Mouse (Mus musculus) neural tube, embryonic 12.5 days (tissue): ENCODE data around the gene Hmcn2. TPM values are rescaled to one million over a fixed set of nuclear protein-coding genes. Genes with fewer than 3 reads are reported as not detected.
A peak's percentile ranks its signal among the peaks of the same experiment; 100 is the strongest.

ENCODE experiments used
- ATAC-seq: fragments of 200-750 bp; cut with Nextera tagmentation; 2 replicates; pipeline ENCODE4 v1.8.0; 2017; ENCODE audit warnings: low read depth, mild to moderate bottlenecking, moderate TSS enrichment, moderate library complexity; ENCODE audit not compliant: low FRiP score
- H3K27ac ChIP-seq: fragments of 300-500 bp; sonication (generic); 2 replicates; pipeline ENCODE4 v1.5.1; 2016
- H3K27me3 ChIP-seq: fragments of 300-500 bp; sonication (generic); replicated peaks from 2 replicates; pipeline ENCODE4 v1.6.1; 2016; ENCODE audit warnings: mild to moderate bottlenecking
- H3K36me3 ChIP-seq: fragments of 300-500 bp; sonication (generic); 2 replicates; pipeline ENCODE4 v1.6.1; 2016; ENCODE audit warnings: mild to moderate bottlenecking
- H3K4me1 ChIP-seq: fragments of 300-500 bp; sonication (generic); 2 replicates; pipeline ENCODE4 v1.6.1; 2016
- H3K4me2 ChIP-seq: fragments of 300-500 bp; sonication (generic); replicated peaks from 2 replicates; pipeline ENCODE4 v1.6.1; 2016; ENCODE audit warnings: mild to moderate bottlenecking
- H3K4me3 ChIP-seq: fragments of 300-500 bp; sonication (generic); 2 replicates; pipeline ENCODE4 v1.5.1; 2016
- H3K9ac ChIP-seq: fragments of 300-500 bp; sonication (generic); 2 replicates; pipeline ENCODE4 v1.6.1; 2016; ENCODE audit warnings: mild to moderate bottlenecking
- H3K9me3 ChIP-seq: fragments of 300-500 bp; sonication (generic); 2 replicates; pipeline ENCODE4 v1.6.1; 2016; ENCODE audit warnings: mild to moderate bottlenecking
- WGBS: fragments of 180-500 bp; shearing (Covaris S2); methylation state at CpG from one replicate; pipeline ENCODE4 v1.1.7; 2016; 5-methylcytosine and 5-hydroxymethylcytosine counted together
- polyA plus RNA-seq: library from polyadenylated mRNA; unstranded; fragments of >200 nt; fragmentation: Nextera tagmentation; extraction: Ambion mirVana; gene quantifications from 2 replicates; pipeline ENCODE4 v1.2.1, GENCODE M21; 2016

The Hmcn2 gene
- polyA plus RNA-seq, 1 experiment from 2014 or later = 0.15 TPM

GRCm38 (mm10) chr2:31359316-31359715, 45.1 kb downstream of the Hmcn2 start:
- ATAC-seq = no peak
- no peak overlapping the region for H3K4me2 ChIP-seq
- H3K9ac ChIP-seq = no peak overlapping the region
- no peak overlapping the region for H3K27ac ChIP-seq
- H3K4me3 ChIP-seq = no peak overlapping the region
- WGBS = 82% methylated on average over 7 of the region's 7 CpGs
- no peaks in the 10 kb centered on the region for H3K27me3 ChIP-seq
- no peaks in the 10 kb centered on the region for H3K36me3 ChIP-seq
- no peaks in the 10 kb centered on the region for H3K9me3 ChIP-seq
- H3K4me1 ChIP-seq = no peaks in the 10 kb centered on the region

DNA sequence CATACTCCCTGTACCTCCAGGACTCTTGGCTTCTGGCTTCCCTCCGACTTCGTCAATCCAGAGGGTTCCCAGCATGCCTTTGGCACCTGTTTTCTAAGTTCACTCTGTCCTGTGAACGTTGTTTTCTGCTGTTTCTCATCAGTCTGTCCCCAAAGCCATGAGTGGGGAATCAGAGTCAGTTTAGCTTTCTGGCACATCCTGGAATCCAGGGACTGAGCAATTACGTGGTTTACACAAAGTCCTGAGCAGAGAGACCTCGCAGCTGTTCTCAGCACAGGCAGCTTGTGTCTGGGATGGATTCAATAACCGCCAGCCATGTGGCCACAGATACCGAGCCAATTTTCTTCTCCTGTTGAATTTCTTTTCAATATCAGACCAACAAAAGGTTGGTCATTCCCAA, 53.0 kb downstream of the Hmcn2 start:
- Histone ChIP-seq H3K4me2 (no peak overlapping the region), H3K9ac (no peak overlapping the region), H3K27ac (no peak overlapping the region), H3K9me3 (peaks cover 1% of the 10 kb centered on the region; the same call in 1 of the 2 replicates), H3K4me3 (no peak overlapping the region), H3K36me3 (no peaks in the 10 kb centered on the region), H3K4me1 (peaks cover 4% of the 10 kb centered on the region; the same call in 1 of the 2 replicates), H3K27me3 (no peaks in the 10 kb centered on the region)
- ATAC-seq = no peak
- WGBS = 82% methylated on average over 7 of the region's 7 CpGs

DNA sequence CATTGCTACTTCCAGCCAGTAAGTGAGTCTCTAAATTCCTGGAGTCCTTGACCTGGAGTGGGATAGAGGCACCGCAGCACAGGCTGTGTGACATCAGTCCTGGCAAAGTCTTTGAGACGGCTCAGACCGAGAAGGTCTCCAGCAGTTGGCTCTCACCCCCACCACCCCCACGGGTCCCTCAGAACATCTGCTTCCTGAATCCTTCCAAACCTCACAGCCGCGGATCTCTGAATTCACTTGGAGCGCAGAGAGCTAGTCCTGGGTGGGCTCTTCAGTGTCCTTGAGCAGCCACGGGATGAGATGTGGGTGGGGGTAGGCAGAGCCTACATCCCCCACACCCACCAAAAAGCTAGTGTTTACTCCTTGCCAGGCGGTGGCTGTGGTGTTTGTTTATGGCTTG, 57.2 kb downstream of the Hmcn2 start:
- 71% methylated on average over 9 of the region's 9 CpGs for WGBS
- no peak for ATAC-seq
- no peaks in the 10 kb centered on the region for H3K36me3 ChIP-seq

GRCm38 (mm10) chr2:31372186-31372585, 58.0 kb downstream of the Hmcn2 start:
- WGBS = 96% methylated on average over 4 of the region's 4 CpGs
- Histone ChIP-seq H3K9ac (no peak overlapping the region), H3K4me1 (peaks cover 4% of the 10 kb centered on the region; the same call in 1 of the 2 replicates), H3K9me3 (peaks cover 6% of the 10 kb centered on the region), H3K36me3 (no peaks in the 10 kb centered on the region), H3K27ac (no peak overlapping the region), H3K27me3 (0 out of 2 replicates have a peak, but pooled peaks cover 3% of the 10 kb centered on the region), H3K4me2 (no peak overlapping the region), H3K4me3 (no peak overlapping the region)
- ATAC-seq = no peak

More for the DNA sequence above, 57.2 kb downstream of the Hmcn2 start:
- Histone ChIP-seq H3K27ac (no peak overlapping the region), H3K9me3 (peaks cover 6% of the 10 kb centered on the region), H3K9ac (no peak overlapping the region), H3K4me2 (no peak overlapping the region), H3K4me3 (no peak overlapping the region), H3K4me1 (peaks cover 4% of the 10 kb centered on the region; the same call in 1 of the 2 replicates), H3K27me3 (0 out of 2 replicates have a peak, but pooled peaks cover 2% of the 10 kb centered on the region)

DNA sequence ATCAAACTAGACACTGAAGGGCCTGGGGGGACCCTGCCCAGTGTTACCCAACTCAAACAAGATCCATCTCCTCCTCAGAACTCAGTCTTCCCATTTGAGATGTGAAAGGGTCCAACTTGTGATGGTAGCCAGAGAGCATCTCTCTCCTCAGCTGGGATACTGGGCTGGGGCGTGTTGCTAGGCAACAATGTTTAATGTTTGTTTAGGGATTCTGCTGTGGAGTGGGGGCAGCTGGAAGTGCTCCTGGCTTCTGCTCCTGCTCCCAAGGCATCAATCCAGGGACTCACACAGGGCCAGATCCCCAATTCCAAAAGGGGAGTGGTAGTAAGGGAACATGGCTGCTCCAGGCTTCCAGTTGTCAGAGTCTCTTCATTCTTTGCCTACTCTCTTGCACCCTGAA, 60.2 kb downstream of the Hmcn2 start:
- 69% methylated on average over 1 of the region's 1 CpGs for WGBS
- Histone ChIP-seq H3K9ac (no peak overlapping the region), H3K27ac (no peak overlapping the region), H3K4me1 (peaks cover 4% of the 10 kb centered on the region; the same call in 1 of the 2 replicates), H3K9me3 (peaks cover 6% of the 10 kb centered on the region), H3K36me3 (no peaks in the 10 kb centered on the region), H3K4me2 (no peak overlapping the region), H3K27me3 (0 out of 2 replicates have a peak, but pooled peaks cover 3% of the 10 kb centered on the region), H3K4me3 (no peak overlapping the region)
- no peak for ATAC-seq

DNA sequence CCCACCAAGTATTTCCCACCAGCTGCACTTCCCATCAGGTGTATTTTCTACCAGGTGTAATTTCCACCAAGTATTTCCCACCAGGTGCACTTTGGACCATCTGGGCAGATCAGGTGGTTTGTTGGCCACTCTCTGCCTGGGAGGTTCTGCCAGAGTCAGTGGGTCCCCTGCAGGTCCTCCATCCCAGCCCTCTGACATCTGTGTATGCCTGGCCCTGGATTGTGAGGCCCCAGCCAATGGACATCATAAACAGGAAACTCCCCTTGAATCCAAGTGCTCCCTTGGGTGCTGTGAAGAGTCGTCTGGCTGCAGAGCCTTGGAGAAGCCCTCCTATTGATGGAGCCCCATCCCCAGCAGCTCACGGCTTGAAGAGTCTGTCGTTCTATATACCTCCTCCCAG, 61.8 kb downstream of the Hmcn2 start:
- H3K4me1 ChIP-seq = peaks cover 4% of the 10 kb centered on the region; the same call in 1 of the 2 replicates
- 0 out of 2 replicates have a peak, but pooled peaks cover 3% of the 10 kb centered on the region for H3K27me3 ChIP-seq
- H3K9me3 ChIP-seq = peaks cover 6% of the 10 kb centered on the region
- H3K27ac ChIP-seq = no peak overlapping the region
- no peak for ATAC-seq
- H3K36me3 ChIP-seq = no peaks in the 10 kb centered on the region
- no peak overlapping the region for H3K4me2 ChIP-seq
- WGBS = 46% methylated on average over 3 of the region's 3 CpGs
- no peak overlapping the region for H3K4me3 ChIP-seq
- no peak overlapping the region for H3K9ac ChIP-seq

- Histone ChIP-seq H3K4me2 (no peak overlapping the region), H3K4me1 (no peaks in the 10 kb centered on the region), H3K9ac (no peak overlapping the region), H3K36me3 (no peaks in the 10 kb centered on the region), H3K4me3 (no peak overlapping the region), H3K9me3 (peaks cover 2% of the 10 kb centered on the region), H3K27me3 (0 out of 2 replicates have a peak, but pooled peaks cover 3% of the 10 kb centered on the region), H3K27ac (no peak overlapping the region)
- 79% methylated on average over 2 of the region's 2 CpGs for WGBS
- no peak for ATAC-seq
Observed at GRCm38 (mm10) chr2:31377481-31377880, 63.3 kb downstream of the Hmcn2 start.

- H3K36me3 ChIP-seq = no peaks in the 10 kb centered on the region
- ATAC-seq = peak; percentile 25; the same call in 1 of the 2 replicates
Observed at GRCm38 (mm10) chr2:31381292-31381846, 67.2 kb downstream of the Hmcn2 start.

DNA sequence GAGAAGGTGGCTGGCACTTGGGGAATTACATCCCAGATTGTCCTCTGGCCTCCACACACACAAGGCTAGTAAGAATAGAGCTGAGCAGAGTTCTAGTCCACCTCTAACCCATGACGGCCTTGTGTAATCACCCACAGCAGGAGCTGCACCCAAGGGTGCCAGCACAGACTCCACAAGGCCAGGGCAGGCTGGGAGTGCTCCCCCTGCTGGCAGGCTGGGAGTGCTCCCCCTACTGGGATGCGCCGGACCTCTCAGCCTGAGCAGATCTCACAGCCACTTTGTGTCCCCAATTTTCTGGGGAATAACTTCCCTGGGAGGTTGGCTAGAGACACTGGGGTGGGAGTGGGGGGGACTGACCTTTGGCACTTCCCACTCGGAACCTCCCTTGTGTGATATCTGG, 68.7 kb downstream of the Hmcn2 start:
- Histone ChIP-seq H3K27ac (no peak overlapping the region), H3K4me3 (no peak overlapping the region), H3K4me1 (no peaks in the 10 kb centered on the region), H3K27me3 (no peaks in the 10 kb centered on the region), H3K9ac (no peak overlapping the region), H3K4me2 (no peak overlapping the region), H3K36me3 (no peaks in the 10 kb centered on the region), H3K9me3 (no peaks in the 10 kb centered on the region)
- ATAC-seq = no peak
- 29% methylated on average over 4 of the region's 4 CpGs for WGBS

More at GRCm38 (mm10) chr2:31381292-31381846, 67.2 kb downstream of the Hmcn2 start:
- Histone ChIP-seq H3K9ac (no peak overlapping the region), H3K27ac (no peak overlapping the region), H3K4me1 (no peaks in the 10 kb centered on the region), H3K27me3 (0 out of 2 replicates have a peak, but pooled peaks cover 2% of the 10 kb centered on the region), H3K4me3 (no peak overlapping the region), H3K4me2 (no peak overlapping the region), H3K9me3 (no peaks in the 10 kb centered on the region)
- WGBS = 60% methylated on average over 4 of the region's 4 CpGs

DNA sequence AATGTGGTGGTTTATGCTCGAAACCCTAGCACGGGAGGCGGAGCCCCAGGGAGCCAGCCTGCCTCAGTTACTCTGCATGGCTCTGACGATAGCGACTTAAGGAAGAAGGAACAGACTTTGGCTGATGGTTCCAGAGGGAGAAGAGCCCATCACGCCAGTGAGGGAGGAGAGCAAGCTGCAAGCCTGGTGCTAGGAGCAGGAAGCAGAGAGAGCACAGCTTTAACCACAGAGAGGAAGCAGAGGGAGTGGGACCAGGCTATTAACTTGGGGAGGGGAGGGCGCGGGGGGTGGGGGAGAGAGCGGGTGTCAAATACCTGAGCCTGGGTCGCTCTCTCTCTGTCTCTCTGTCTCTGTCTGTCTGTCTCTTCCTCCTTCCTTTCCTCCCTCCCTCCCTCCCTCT, 102.8 kb downstream of the Hmcn2 start:
- 49% methylated on average over 10 of the region's 10 CpGs for WGBS
- no peak for ATAC-seq

DNA sequence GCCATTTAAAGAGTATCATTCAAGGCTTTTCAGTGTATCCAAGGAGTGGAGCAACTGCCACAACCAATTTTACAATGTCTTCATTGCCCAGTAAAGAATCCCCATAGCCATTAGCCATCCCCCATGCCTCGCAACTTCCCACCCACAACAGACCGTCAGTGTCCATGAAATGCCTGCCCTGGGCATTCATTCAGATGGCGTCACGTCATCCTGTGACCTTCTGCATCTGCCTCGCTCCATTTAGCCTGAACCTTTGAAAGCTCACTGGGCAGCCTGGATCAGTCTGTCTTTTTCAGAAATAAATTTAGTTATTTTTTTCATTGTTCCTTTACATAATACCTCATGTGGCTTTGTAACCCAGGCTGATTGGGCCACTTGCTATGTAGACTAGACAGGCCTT, 103.8 kb downstream of the Hmcn2 start:
- H3K9me3 ChIP-seq = no peaks in the 10 kb centered on the region
- H3K27me3 ChIP-seq = no peaks in the 10 kb centered on the region
- WGBS = 48% methylated on average over 5 of the region's 5 CpGs
- H3K27ac ChIP-seq = no peak overlapping the region
- no peaks in the 10 kb centered on the region for H3K36me3 ChIP-seq
- H3K4me3 ChIP-seq = no peak overlapping the region
- no peak overlapping the region for H3K9ac ChIP-seq
- peaks cover 13% of the 10 kb centered on the region; the same call in 1 of the 2 replicates for H3K4me1 ChIP-seq
- no peak overlapping the region for H3K4me2 ChIP-seq
- no peak for ATAC-seq

More for the DNA sequence above, 102.8 kb downstream of the Hmcn2 start:
- Histone ChIP-seq H3K27ac (no peak overlapping the region), H3K4me1 (peaks cover 10% of the 10 kb centered on the region; the same call in 1 of the 2 replicates), H3K36me3 (no peaks in the 10 kb centered on the region), H3K4me3 (no peak overlapping the region), H3K9ac (no peak overlapping the region), H3K9me3 (no peaks in the 10 kb centered on the region), H3K4me2 (no peak overlapping the region), H3K27me3 (no peaks in the 10 kb centered on the region)

GRCm38 (mm10) chr2:31418571-31418970, 104.4 kb downstream of the Hmcn2 start:
- Histone ChIP-seq H3K9ac (no peak overlapping the region), H3K4me3 (no peak overlapping the region), H3K27me3 (no peaks in the 10 kb centered on the region), H3K27ac (no peak overlapping the region), H3K36me3 (no peaks in the 10 kb centered on the region), H3K4me2 (peak overlapping the region; percentile 15; the same call in 1 of the 2 replicates), H3K4me1 (peaks cover 13% of the 10 kb centered on the region; the same call in 1 of the 2 replicates), H3K9me3 (no peaks in the 10 kb centered on the region)
- ATAC-seq = peak; percentile 88; the same call in 1 of the 2 replicates
- WGBS = 15% methylated on average over 8 of the region's 8 CpGs

- no peak overlapping the region for H3K4me2 ChIP-seq
- H3K9ac ChIP-seq = no peak overlapping the region
- 84% methylated on average over 6 of the region's 6 CpGs for WGBS
- no peak for ATAC-seq
- H3K4me1 ChIP-seq = peaks cover 13% of the 10 kb centered on the region; the same call in 1 of the 2 replicates
- no peaks in the 10 kb centered on the region for H3K36me3 ChIP-seq
- no peak overlapping the region for H3K4me3 ChIP-seq
- no peaks in the 10 kb centered on the region for H3K9me3 ChIP-seq
- no peaks in the 10 kb centered on the region; the same call in 1 of the 2 replicates for H3K27me3 ChIP-seq
- no peak overlapping the region for H3K27ac ChIP-seq
Observed at GRCm38 (mm10) chr2:31420914-31421313, 106.7 kb downstream of the Hmcn2 start.
